Mouse (Mus musculus) cerebellum, adult 8-10 months (tissue): ENCODE data around the gene Dlx2.

Experiments used
- DNase-seq: peaks from one replicate; pipeline ENCODE4 v3.0.0; 2022

Dlx2 gene

GRCm38 (mm10) chr2:71546640-71547071 is at the start of gene Dlx2:
Dlx2 (minus strand) TSS chr2:71546754.
- no peak for DNase-seq

- DNase-seq, result no peak
These were observed 47.9 kb upstream of the Dlx2 start for GRCm38 (mm10) chr2:71594466-71594865.

- DNase-seq, result no peak
These were observed 42.6 kb upstream of the Dlx2 start for GRCm38 (mm10) chr2:71589114-71589513.

- no peak for DNase-seq
These were observed 34.9 kb upstream of the Dlx2 start for GRCm38 (mm10) chr2:71581488-71581887.

- peak; percentile 3 for DNase-seq
These were observed 34.3 kb upstream of the Dlx2 start for GRCm38 (mm10) chr2:71580632-71581466.

GRCm38 (mm10) chr2:71577059-71577458 is 30.5 kb upstream of the Dlx2 start:
- no peak for DNase-seq

GRCm38 (mm10) chr2:71573736-71574135 is 27.2 kb upstream of the Dlx2 start:
- no peak for DNase-seq

- no peak for DNase-seq
These were observed 19.9 kb upstream of the Dlx2 start for GRCm38 (mm10) chr2:71566466-71566865.

- DNase-seq, result no peak
These were observed 9.5 kb upstream of the Dlx2 start for GRCm38 (mm10) chr2:71556071-71556470.

- no peak for DNase-seq
These were observed 5.2 kb upstream of the Dlx2 start for GRCm38 (mm10) chr2:71551704-71552103.

- DNase-seq, result no peak
These were observed 3.8 kb upstream of the Dlx2 start for GRCm38 (mm10) chr2:71550330-71550729.

- no peak for DNase-seq
These were observed 1.3 kb upstream of the Dlx2 start for GRCm38 (mm10) chr2:71547829-71548228.

- DNase-seq, result no peak
These were observed 493 bp downstream of the Dlx2 start for GRCm38 (mm10) chr2:71545882-71546639.

GRCm38 (mm10) chr2:71545401-71545881 is 1.1 kb downstream of the Dlx2 start:
- no peak for DNase-seq

- no peak for DNase-seq
These were observed 1.9 kb downstream of the Dlx2 start for GRCm38 (mm10) chr2:71544391-71545285.

- no peak for DNase-seq
These were observed 2.6 kb downstream of the Dlx2 start for GRCm38 (mm10) chr2:71543948-71544347.

GRCm38 (mm10) chr2:71543531-71543930 is 3.0 kb downstream of the Dlx2 start:
- no peak for DNase-seq

- no peak for DNase-seq
These were observed 3.7 kb downstream of the Dlx2 start for GRCm38 (mm10) chr2:71542816-71543301.

GRCm38 (mm10) chr2:71542227-71542815 is 4.2 kb downstream of the Dlx2 start:
- DNase-seq, result no peak

GRCm38 (mm10) chr2:71541418-71542226 is 4.9 kb downstream of the Dlx2 start:
- no peak for DNase-seq
